Mouse (Mus musculus) stomach, postnatal 0 days (tissue): ENCODE results near the gene Timmdc1.

Source experiments
- CTCF ChIP-seq: IDR thresholded peaks from 2 replicates; pipeline ENCODE4 v1.5.1; 2016; ENCODE audit warnings: antibody characterized with exemption, low read depth, mild to moderate bottlenecking, moderate library complexity
- EP300 ChIP-seq: optimal IDR thresholded peaks from 2 replicates; pipeline ENCODE3; 2016; ENCODE audit warnings: antibody characterized with exemption

GRCm38 (mm10) chr16:38492551-38492950 is 29.9 kb downstream of the Timmdc1 start:
- TF ChIP-seq CTCF, result no peak
- no peak for TF ChIP-seq EP300
